In genomic region chr3:81205201-81205600, GRCm38 (mm10) we compare ENCODE assay signal across 14 mouse cellular contexts.
DNase-seq lines count a peak whose midpoint lies in the region; ATAC-seq lines count a peak whose summit lies in the region.
"Had no signal": no experiment of that assay in that cellular context is flagged by ENCODE, and none has a peak within 500 bp of the region (broad histone marks: within the 10 kb centered on the region; RNA-seq: fewer than 3 reads in every experiment).

No protein-coding gene starts in this region.

- ATAC-seq in kidney, embryonic 15.5 days (replicated peaks; ENCODE audit: low FRiP score) = peak; percentile 76; the same call in 1 of the 2 replicates
- no peak for ATAC-seq in limb, embryonic 15.5 days (ENCODE audit: insufficient number of reproducible peaks, low FRiP score, low TSS enrichment, low read depth)
- ATAC-seq in activated CD4-positive, CD25-positive, alpha-beta regulatory T cell, adult 4 months = no peak
- ATAC-seq in intestine, embryonic 15.5 days = no peak
- ATAC-seq: intestine, postnatal 0 days; liver, embryonic 12.5 days; midbrain, embryonic 15.5 days had no signal

- peaks cover 8% of the 10 kb centered on the region for H3K4me1 ChIP-seq in kidney, embryonic 15.5 days
- peaks cover 29% of the 10 kb centered on the region for H3K4me1 ChIP-seq in embryonic facial prominence, embryonic 10.5 days
- peaks cover 4% of the 10 kb centered on the region; the same call in 1 of the 2 replicates for H3K4me1 ChIP-seq in limb, embryonic 15.5 days
- H3K4me1 ChIP-seq in intestine, embryonic 15.5 days (replicated peaks) = no peaks in the 10 kb centered on the region
- H3K4me1 ChIP-seq: liver, embryonic 12.5 days; midbrain, embryonic 15.5 days had no signal

- no peaks in the 10 kb centered on the region for H3K9me3 ChIP-seq in kidney, embryonic 15.5 days (replicated peaks)
- H3K9me3 ChIP-seq in embryonic facial prominence, embryonic 10.5 days = no peaks in the 10 kb centered on the region
- no peaks in the 10 kb centered on the region for H3K9me3 ChIP-seq in limb, embryonic 15.5 days
- H3K9me3 ChIP-seq in intestine, embryonic 15.5 days = no peaks in the 10 kb centered on the region
- H3K9me3 ChIP-seq: liver, embryonic 12.5 days; midbrain, embryonic 15.5 days had no signal

- H3K4me3 ChIP-seq in kidney, embryonic 15.5 days (replicated peaks) = no peak overlapping the region
- no peak overlapping the region for H3K4me3 ChIP-seq in embryonic facial prominence, embryonic 10.5 days
- no peak overlapping the region for H3K4me3 ChIP-seq in limb, embryonic 15.5 days
- H3K4me3 ChIP-seq in intestine, embryonic 15.5 days (replicated peaks) = no peak overlapping the region
- H3K4me3 ChIP-seq: heart, adult 2 months; liver, embryonic 12.5 days; midbrain, embryonic 15.5 days had no signal

- 16% methylated on average over 5 of the region's 5 CpGs for WGBS in kidney, embryonic 15.5 days
- 19% methylated on average over 5 of the region's 5 CpGs for WGBS in embryonic facial prominence, embryonic 10.5 days
- 25% methylated on average over 5 of the region's 5 CpGs for WGBS in limb, embryonic 15.5 days
- WGBS in intestine, embryonic 15.5 days = 35% methylated on average over 5 of the region's 5 CpGs

- H3K36me3 ChIP-seq in kidney, embryonic 15.5 days = peaks cover 3% of the 10 kb centered on the region
- H3K36me3 ChIP-seq in embryonic facial prominence, embryonic 10.5 days (replicated peaks) = 0 out of 2 replicates have a peak, but pooled peaks cover 8% of the 10 kb centered on the region
- H3K36me3 ChIP-seq in limb, embryonic 15.5 days = no peaks in the 10 kb centered on the region
- H3K36me3 ChIP-seq in intestine, embryonic 15.5 days = no peaks in the 10 kb centered on the region
- H3K36me3 ChIP-seq: liver, embryonic 12.5 days; midbrain, embryonic 15.5 days had no signal

- no peak overlapping the region for H3K4me2 ChIP-seq in kidney, embryonic 15.5 days
- no peak overlapping the region for H3K4me2 ChIP-seq in limb, embryonic 15.5 days
- H3K4me2 ChIP-seq in intestine, embryonic 15.5 days (replicated peaks) = no peak overlapping the region
- H3K4me2 ChIP-seq: liver, embryonic 12.5 days; midbrain, embryonic 15.5 days had no signal

- no peaks in the 10 kb centered on the region for H3K27me3 ChIP-seq in kidney, embryonic 15.5 days
- no peaks in the 10 kb centered on the region for H3K27me3 ChIP-seq in embryonic facial prominence, embryonic 10.5 days (replicated peaks; ENCODE audit: low read depth, poor library complexity, severe bottlenecking)
- H3K27me3 ChIP-seq in limb, embryonic 15.5 days = no peaks in the 10 kb centered on the region
- no peaks in the 10 kb centered on the region for H3K27me3 ChIP-seq in intestine, embryonic 15.5 days (replicated peaks)
- H3K27me3 ChIP-seq: liver, embryonic 12.5 days; midbrain, embryonic 15.5 days had no signal

- DNase-seq in kidney, adult 8-10 months = no peak
- peak; percentile 12 for DNase-seq in ZHBTc4 (ENCODE audit: low read depth, low spot score)
- peak; percentile 76 for DNase-seq in embryonic facial prominence, embryonic 10.5 days (ENCODE audit: low spot score)
- DNase-seq in B cell, adult 2 months = no peak
- DNase-seq: cerebellum, adult 8-10 months; heart, adult 2 months; right cerebral cortex, postnatal 14 days had no signal

- no peak overlapping the region for H3K9ac ChIP-seq in kidney, embryonic 15.5 days
- H3K9ac ChIP-seq in limb, embryonic 15.5 days = no peak overlapping the region
- H3K9ac ChIP-seq in intestine, embryonic 15.5 days = no peak overlapping the region
- H3K9ac ChIP-seq: liver, embryonic 12.5 days; midbrain, embryonic 15.5 days had no signal

- peak overlapping the region; percentile 60 for H3K27ac ChIP-seq in kidney, embryonic 15.5 days
- peak overlapping the region; percentile 2; the same call in 1 of the 2 replicates for H3K27ac ChIP-seq in embryonic facial prominence, embryonic 10.5 days (replicated peaks)
- peak overlapping the region; percentile 27; the same call in 1 of the 2 replicates for H3K27ac ChIP-seq in limb, embryonic 15.5 days
- H3K27ac ChIP-seq in intestine, embryonic 15.5 days = no peak overlapping the region
- H3K27ac ChIP-seq: heart, adult 2 months; liver, embryonic 12.5 days; midbrain, embryonic 15.5 days had no signal

Comparison
In these comparisons a context has a peak if more than half of its experiments do, and no peak if none do; other contexts are left out.
1. DNase-seq: peak in ZHBTc4 (single experiment) and embryonic facial prominence, embryonic 10.5 days (single experiment); none in kidney, adult 8-10 months (0 of 2) and B cell, adult 2 months (0 of 2).